Mouse (Mus musculus): ENCODE measurements around the gene Rps6ka6. TPM values are rescaled to one million over a fixed set of nuclear protein-coding genes. Genes with fewer than 3 reads are reported as not detected.

Gene Rps6ka6
- 29.4 and 31.5 TPM in 2 replicates for polyA plus RNA-seq (2015; fragmentation: Nextera tagmentation; extraction: Ambion mirVana)

DNA sequence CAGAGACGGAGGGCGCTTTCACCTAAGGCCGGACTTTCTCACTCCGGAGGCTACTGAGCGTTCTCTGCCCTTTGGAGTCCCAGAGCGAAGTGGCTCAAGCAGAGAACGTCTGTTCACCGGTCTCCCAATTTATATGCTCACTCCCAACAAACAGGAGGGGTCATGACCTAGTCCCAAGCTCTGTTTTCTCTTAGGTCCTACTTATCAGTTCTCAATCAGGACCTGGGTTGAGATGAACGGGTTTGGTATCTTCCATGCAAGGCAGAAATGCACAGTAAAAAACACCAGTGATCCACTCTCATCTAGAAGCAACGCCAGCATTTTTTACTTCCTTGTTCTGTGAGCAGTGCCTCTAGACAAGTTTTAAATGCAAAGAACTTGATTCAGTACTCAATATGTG is at the start of gene Rps6ka6:
Gene Rps6ka6 (minus strand): TSS at position 101 of the 400 bp plus-strand sequence.
- Histone ChIP-seq H3K4me3 (no peak within 1 kb of the TSS), H3K27ac (no peak within 1 kb of the TSS), H3K4me1 (no peaks in the 10 kb centered on the region), H3K36me3 (no peaks in the 10 kb centered on the region), H3K9ac (no peak within 1 kb of the TSS), H3K27me3 (no peaks in the 10 kb centered on the region), H3K9me3 (no peaks in the 10 kb centered on the region), H3K4me2 (replicated peaks) (no peak within 1 kb of the TSS)
- WGBS = 56% methylated on average over 10 of the region's 10 CpGs
- no peak for ATAC-seq (ENCODE audit: low FRiP score, low read depth)

DNA sequence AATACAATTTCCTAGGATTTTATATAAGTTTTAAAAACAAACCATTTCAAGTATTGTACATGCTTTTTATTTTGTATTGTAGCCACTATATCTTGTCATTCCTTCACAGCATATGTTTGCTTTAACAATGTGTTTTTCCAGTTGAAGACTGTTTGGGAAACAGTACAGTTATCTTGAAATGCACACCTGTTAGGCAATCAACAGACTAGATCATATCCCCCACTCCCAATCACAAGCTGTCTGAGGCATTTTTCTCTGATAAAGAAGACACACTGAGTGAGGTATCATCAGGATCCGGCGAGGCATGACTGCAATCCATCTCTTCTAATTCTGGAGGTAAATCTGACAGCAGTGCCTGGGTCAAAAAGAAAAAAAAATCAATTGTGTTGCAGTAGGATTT is 39.3 kb upstream of the Rps6ka6 start:
- H3K36me3 ChIP-seq = no peaks in the 10 kb centered on the region
- ATAC-seq (ENCODE audit: low FRiP score, low read depth) = no peak
- no peak overlapping the region for H3K4me3 ChIP-seq
- no peaks in the 10 kb centered on the region for H3K9me3 ChIP-seq
- no peak overlapping the region for H3K27ac ChIP-seq
- no peak overlapping the region for H3K9ac ChIP-seq
- WGBS = 87% methylated on average over 2 of the region's 2 CpGs
- no peaks in the 10 kb centered on the region for H3K27me3 ChIP-seq
- no peaks in the 10 kb centered on the region for H3K4me1 ChIP-seq
- no peak overlapping the region for H3K4me2 ChIP-seq (replicated peaks)

DNA sequence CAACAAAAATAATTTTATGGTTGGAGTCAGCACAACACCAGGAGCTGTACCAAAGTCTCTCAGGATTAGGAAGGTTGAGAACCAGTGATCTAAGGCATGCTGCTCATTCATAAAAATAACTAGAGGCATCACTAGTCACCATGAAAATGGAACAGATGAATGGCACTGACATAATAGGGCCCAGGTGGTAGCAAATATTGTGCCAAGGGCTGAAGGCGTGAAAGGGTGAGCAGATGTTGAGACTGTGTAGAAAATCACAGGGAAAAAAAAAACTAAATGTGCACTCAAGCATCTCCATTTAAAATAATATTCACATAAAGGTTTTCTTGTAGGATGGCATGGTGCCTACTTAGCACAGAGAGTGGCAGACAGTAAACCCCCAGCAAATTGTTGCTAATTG is 19.6 kb downstream of the Rps6ka6 start:
- Histone ChIP-seq H3K4me1 (no peaks in the 10 kb centered on the region), H3K27me3 (no peaks in the 10 kb centered on the region), H3K9me3 (no peaks in the 10 kb centered on the region), H3K4me2 (replicated peaks) (no peak overlapping the region), H3K27ac (no peak overlapping the region), H3K36me3 (no peaks in the 10 kb centered on the region), H3K4me3 (no peak overlapping the region), H3K9ac (no peak overlapping the region)
- WGBS = 78% methylated on average over 1 of the region's 1 CpGs
- ATAC-seq (ENCODE audit: low FRiP score, low read depth) = no peak

DNA sequence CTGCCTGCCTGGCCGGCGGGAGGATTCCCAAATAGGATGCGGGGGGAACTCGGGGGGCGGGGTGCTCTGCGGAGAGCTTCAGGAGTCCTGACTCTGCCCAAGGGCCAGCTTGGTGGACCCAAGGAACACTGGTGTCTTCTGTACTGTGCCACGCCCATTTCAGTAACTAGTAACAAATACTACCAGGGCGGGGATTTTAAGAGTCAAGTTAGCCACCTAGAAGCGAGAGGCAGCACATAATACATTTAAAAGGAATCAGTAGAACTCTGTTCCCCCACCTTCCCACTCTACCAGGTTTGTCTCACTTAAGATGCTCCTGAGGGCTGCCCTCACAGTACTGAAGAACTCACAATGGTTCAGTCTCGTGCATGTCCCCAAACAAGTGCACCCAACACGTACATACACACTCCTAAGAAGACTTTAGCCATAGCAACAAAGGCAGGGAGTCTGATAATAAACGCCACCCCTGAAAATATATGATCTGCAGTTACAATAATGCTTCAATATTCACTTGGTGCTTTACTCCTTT is 74.1 kb downstream of the Rps6ka6 start:
- Histone ChIP-seq H3K27ac (no peak overlapping the region), H3K4me2 (replicated peaks) (peak overlapping the region; percentile 60), H3K27me3 (no peaks in the 10 kb centered on the region), H3K9ac (peak overlapping the region; percentile 19; the same call in 1 of the 2 replicates), H3K36me3 (no peaks in the 10 kb centered on the region), H3K9me3 (no peaks in the 10 kb centered on the region), H3K4me1 (peaks cover 3% of the 10 kb centered on the region; the same call in 1 of the 2 replicates), H3K4me3 (peak overlapping the region; percentile 61)
- ATAC-seq (ENCODE audit: low FRiP score, low read depth) = no peak; the same call in 1 of the 2 replicates
- WGBS = 26% methylated on average over 12 of the region's 12 CpGs

DNA sequence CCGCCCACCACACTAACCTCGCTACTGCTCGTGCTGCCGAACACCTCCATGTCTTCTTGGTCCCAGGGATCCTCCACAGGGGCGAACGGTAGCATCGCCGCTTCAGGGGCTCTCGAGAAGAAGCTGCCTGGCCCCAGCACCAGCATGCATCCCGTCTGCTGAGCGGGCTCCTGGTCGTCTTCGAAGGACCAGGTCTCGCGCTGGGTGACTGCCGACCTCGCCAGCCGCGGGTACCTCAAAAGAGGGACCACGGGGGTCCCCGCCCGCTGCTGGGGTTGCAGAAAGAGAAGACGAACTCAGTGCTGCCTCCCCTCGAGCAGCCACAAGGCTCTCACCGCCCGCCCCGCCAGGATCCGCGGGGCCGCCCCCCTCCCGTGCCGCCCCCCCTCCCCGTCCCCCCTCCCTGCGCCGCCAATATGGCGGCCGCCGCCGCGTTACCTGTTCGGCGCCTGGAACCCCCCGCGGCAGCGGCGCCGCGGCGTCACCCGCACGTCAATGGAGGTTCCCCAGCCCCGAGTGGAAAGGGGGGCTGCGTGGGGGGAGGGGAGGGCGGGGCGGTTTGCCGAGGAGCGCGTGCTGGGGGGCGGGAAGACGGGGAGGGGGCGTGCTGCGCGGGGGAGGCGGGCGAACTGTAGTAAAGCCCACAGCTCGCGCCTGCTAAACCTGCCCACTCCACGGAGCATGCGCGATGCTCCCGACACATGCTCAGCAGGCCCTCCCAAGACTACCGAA is 74.8 kb downstream of the Rps6ka6 start:
- H3K27ac ChIP-seq = peak overlapping the region; percentile 79
- ATAC-seq (ENCODE audit: low FRiP score, low read depth) = peak; percentile 95
- peak overlapping the region; percentile 61 for H3K4me3 ChIP-seq
- H3K27me3 ChIP-seq = no peaks in the 10 kb centered on the region
- H3K9me3 ChIP-seq = no peaks in the 10 kb centered on the region
- H3K9ac ChIP-seq = peak overlapping the region; percentile 73
- peak overlapping the region; percentile 60 for H3K4me2 ChIP-seq (replicated peaks)
- H3K36me3 ChIP-seq = no peaks in the 10 kb centered on the region
- 12% methylated on average over 35 of the region's 72 CpGs for WGBS
- H3K4me1 ChIP-seq = peaks cover 3% of the 10 kb centered on the region; the same call in 1 of the 2 replicates

DNA sequence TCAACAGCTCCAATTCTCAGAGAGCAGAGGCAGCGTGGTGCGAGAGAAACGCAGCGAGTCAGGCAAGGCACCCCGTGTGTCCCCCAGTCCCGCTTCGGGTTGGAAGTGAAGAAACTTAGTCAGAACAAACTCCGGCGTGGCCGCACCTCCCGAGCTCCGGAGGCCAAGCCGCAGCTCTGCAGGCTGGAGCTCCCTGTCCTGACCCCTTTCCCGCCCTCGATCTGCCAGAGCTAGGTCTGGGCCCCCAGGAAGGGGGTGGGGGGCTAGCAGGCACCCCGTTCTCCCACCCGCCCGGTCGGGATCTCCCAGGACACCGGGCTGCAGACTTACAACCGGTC is 75.3 kb downstream of the Rps6ka6 start:
- no peak for ATAC-seq (ENCODE audit: low FRiP score, low read depth)

DNA sequence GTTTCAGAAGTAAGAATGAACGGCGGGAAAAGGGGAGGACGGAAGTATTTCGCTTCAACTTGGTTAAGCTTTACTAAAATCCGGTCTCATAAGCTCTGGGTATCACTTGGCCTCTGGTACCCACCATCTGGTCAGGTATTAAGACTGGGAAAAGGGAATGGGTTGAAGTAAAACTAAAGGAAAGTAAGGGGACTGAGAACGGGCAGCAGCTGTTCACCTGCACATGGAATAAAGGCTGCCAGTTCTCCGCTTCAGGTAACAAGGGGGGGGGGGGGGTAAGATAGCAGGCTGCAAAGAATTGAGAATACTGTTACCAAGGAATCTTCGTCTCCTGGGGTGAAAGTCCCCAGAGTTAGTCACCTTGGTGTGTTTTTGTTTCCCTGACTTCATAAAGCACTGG is 75.7 kb downstream of the Rps6ka6 start:
- Histone ChIP-seq H3K27me3 (no peaks in the 10 kb centered on the region), H3K27ac (peak overlapping the region; percentile 79; the same call in 1 of the 2 replicates), H3K36me3 (no peaks in the 10 kb centered on the region), H3K9ac (peak overlapping the region; percentile 73), H3K9me3 (no peaks in the 10 kb centered on the region), H3K4me3 (peak overlapping the region; percentile 61), H3K4me1 (peaks cover 3% of the 10 kb centered on the region; the same call in 1 of the 2 replicates), H3K4me2 (replicated peaks) (peak overlapping the region; percentile 60)
- no peak for ATAC-seq (ENCODE audit: low FRiP score, low read depth)
- WGBS = 18% methylated on average over 8 of the region's 8 CpGs

More for the DNA sequence above, 75.3 kb downstream of the Rps6ka6 start:
- H3K4me3 ChIP-seq = peak overlapping the region; percentile 61
- peak overlapping the region; percentile 60 for H3K4me2 ChIP-seq (replicated peaks)
- peak overlapping the region; percentile 79 for H3K27ac ChIP-seq
- no peaks in the 10 kb centered on the region for H3K27me3 ChIP-seq
- H3K36me3 ChIP-seq = no peaks in the 10 kb centered on the region
- H3K9ac ChIP-seq = peak overlapping the region; percentile 73
- no peaks in the 10 kb centered on the region for H3K9me3 ChIP-seq
- WGBS = 13% methylated on average over 21 of the region's 21 CpGs
- peaks cover 3% of the 10 kb centered on the region; the same call in 1 of the 2 replicates for H3K4me1 ChIP-seq

DNA sequence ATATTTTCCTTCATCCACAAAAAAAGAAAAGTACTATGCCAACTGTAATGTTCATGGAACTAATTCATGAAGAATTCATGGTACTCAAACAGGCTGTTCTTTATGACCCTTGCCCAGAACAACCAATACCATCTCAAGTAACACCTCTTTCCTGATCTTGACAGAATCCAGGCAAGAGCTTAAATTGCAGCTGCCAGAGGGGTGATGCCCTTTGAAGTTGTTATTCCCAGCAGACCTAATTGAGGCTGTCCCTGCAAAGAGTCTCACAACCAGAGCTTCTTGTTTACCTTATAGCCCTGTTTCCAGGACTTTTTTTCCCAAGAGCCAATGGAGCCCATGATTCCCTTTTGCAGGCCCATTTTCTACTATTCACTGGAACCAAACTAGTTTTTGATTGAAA is 77.6 kb downstream of the Rps6ka6 start:
- no peak for ATAC-seq (ENCODE audit: low FRiP score, low read depth)
- H3K9me3 ChIP-seq = no peaks in the 10 kb centered on the region
- no peaks in the 10 kb centered on the region for H3K36me3 ChIP-seq
- no peak overlapping the region for H3K4me3 ChIP-seq
- no peak overlapping the region for H3K4me2 ChIP-seq (replicated peaks)
- H3K27me3 ChIP-seq = no peaks in the 10 kb centered on the region
- no peak overlapping the region for H3K27ac ChIP-seq
- peaks cover 3% of the 10 kb centered on the region; the same call in 1 of the 2 replicates for H3K4me1 ChIP-seq
- H3K9ac ChIP-seq = no peak overlapping the region

DNA sequence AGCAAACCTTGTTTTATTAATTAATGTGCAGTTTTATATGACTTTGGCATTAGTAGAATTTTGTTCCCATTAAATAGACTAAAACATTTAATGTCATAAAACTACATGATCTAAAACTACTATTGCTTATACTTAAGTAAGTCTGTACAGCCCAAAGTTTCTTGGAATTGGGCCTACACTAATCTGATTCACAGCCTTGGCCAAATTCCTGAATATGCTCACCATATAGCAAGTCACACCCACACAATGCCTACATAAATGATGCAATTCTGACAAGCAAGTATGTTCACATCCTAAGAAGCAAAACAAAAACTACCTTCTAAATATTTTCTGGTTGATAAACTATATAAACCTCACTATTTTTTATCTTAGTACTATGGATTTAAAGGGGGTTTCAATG is 101.2 kb downstream of the Rps6ka6 start:
- H3K9ac ChIP-seq = no peak overlapping the region
- no peaks in the 10 kb centered on the region for H3K27me3 ChIP-seq
- ATAC-seq (ENCODE audit: low FRiP score, low read depth) = no peak
- H3K4me1 ChIP-seq = no peaks in the 10 kb centered on the region
- no peak overlapping the region for H3K4me2 ChIP-seq (replicated peaks)
- H3K27ac ChIP-seq = no peak overlapping the region
- no peaks in the 10 kb centered on the region for H3K36me3 ChIP-seq
- H3K9me3 ChIP-seq = no peaks in the 10 kb centered on the region
- H3K4me3 ChIP-seq = no peak overlapping the region

DNA sequence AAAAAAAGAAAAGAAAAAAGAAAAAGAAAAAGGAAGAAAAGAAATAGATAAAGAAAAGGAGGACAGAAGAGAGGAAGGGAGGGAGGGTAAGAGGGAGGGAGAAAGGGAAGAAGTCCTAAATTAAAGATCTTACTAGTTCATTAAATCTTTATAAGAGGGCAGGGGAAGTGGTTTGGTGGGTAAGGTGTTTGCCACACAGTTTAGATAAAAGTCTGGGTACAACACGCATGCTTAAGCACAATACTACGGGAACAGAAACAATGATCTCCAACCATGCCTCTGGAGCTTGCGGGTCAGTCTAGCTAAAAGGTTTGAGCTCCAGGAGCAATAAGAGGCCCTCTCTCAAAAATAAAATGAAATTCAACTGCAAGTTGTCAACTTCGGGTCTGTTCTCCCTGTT is 123.0 kb downstream of the Rps6ka6 start:
- WGBS = 94% methylated on average over 4 of the region's 4 CpGs
- ATAC-seq (ENCODE audit: low FRiP score, low read depth) = no peak
- Histone ChIP-seq H3K27ac (no peak overlapping the region), H3K4me1 (no peaks in the 10 kb centered on the region), H3K36me3 (no peaks in the 10 kb centered on the region), H3K27me3 (no peaks in the 10 kb centered on the region), H3K9me3 (no peaks in the 10 kb centered on the region), H3K4me3 (no peak overlapping the region), H3K9ac (no peak overlapping the region), H3K4me2 (replicated peaks) (no peak overlapping the region)

DNA sequence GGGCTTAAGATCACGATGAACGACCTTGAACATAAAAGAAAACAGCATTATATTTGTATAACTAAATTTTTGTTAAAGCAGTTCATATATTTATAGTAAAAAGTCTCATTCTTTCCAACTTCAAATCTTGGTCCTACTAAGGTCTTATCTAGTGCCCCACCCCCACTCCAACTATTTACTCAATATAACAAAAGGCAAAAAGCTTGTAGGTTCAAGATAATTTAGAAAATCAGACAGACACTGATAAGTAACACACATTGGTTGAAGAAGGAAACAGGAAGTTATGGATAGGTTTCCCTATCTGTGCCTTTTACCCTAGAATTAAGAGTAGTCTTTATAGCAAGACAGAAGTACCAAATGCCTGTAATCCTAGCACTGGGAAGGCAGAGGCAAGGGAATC is 132.9 kb downstream of the Rps6ka6 start:
- WGBS = 92% methylated on average over 2 of the region's 2 CpGs
- no peak for ATAC-seq (ENCODE audit: low FRiP score, low read depth)
- Histone ChIP-seq H3K9ac (no peak overlapping the region), H3K36me3 (no peaks in the 10 kb centered on the region), H3K27me3 (no peaks in the 10 kb centered on the region), H3K9me3 (no peaks in the 10 kb centered on the region), H3K4me1 (no peaks in the 10 kb centered on the region), H3K4me2 (replicated peaks) (no peak overlapping the region), H3K4me3 (no peak overlapping the region), H3K27ac (no peak overlapping the region)

DNA sequence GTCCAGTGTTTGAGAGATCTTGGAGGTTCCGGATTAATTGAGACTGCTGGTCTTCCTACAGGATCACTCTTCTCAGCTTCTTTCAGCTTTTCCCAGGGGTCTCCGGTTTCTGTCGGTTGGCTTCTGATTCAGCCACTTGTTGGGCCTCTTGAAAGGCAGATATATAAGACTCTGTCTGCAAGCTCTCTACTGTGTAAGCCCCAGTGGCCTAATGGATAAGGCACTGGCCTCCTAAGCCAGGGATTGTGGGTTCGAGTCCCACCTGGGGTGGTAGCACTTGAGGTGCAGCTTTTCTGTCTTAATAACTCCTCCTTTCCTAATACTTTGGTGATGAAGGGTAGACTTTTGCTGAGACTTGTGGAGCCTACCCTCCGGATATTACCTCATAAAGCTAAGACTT is 160.7 kb downstream of the Rps6ka6 start:
- no peaks in the 10 kb centered on the region for H3K9me3 ChIP-seq
- no peak overlapping the region for H3K4me3 ChIP-seq
- WGBS = 76% methylated on average over 5 of the region's 5 CpGs
- H3K9ac ChIP-seq = no peak overlapping the region
- H3K4me2 ChIP-seq (replicated peaks) = no peak overlapping the region
- ATAC-seq (ENCODE audit: low FRiP score, low read depth) = no peak
- H3K36me3 ChIP-seq = no peaks in the 10 kb centered on the region
- no peak overlapping the region for H3K27ac ChIP-seq
- peaks cover 3% of the 10 kb centered on the region; the same call in 1 of the 2 replicates for H3K4me1 ChIP-seq
- H3K27me3 ChIP-seq = no peaks in the 10 kb centered on the region

DNA sequence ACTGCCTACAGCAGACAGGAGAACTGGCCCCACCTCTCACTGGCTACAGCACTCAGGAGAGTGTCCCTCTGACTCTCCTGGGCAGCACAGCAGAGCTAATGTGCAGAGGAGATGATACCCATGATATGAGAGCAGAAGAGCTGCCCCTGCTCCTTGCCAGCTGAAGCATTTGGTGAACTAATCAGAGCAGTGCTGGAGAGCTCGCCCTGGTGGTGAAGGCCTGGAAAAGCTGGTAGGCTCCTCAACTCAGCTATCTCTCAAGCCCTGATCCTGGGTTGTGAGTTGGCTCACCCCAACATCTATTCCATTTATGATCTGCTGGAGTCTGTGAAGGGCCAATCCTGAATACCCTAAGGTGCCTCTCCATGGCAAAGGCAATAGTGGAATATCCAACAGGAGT is 163.6 kb downstream of the Rps6ka6 start:
- no peak overlapping the region for H3K4me3 ChIP-seq
- ATAC-seq (ENCODE audit: low FRiP score, low read depth) = no peak
- H3K36me3 ChIP-seq = no peaks in the 10 kb centered on the region
- no peak overlapping the region for H3K9ac ChIP-seq
- WGBS = 47% methylated on average over 1 of the region's 1 CpGs
- H3K9me3 ChIP-seq = no peaks in the 10 kb centered on the region
- H3K27me3 ChIP-seq = no peaks in the 10 kb centered on the region
- no peak overlapping the region for H3K4me2 ChIP-seq (replicated peaks)
- no peak overlapping the region for H3K27ac ChIP-seq
- H3K4me1 ChIP-seq = peaks cover 3% of the 10 kb centered on the region; the same call in 1 of the 2 replicates

Data from limb, embryonic 13.5 days (tissue).